Mouse (Mus musculus): ENCODE measurements around the gene Coro6. TPM values are rescaled to one million over a fixed set of nuclear protein-coding genes. Genes with fewer than 3 reads are reported as not detected.
A peak's percentile ranks its signal among the peaks of the same experiment; 100 is the strongest.

Coro6 gene
- polyA plus RNA-seq, 1 experiment from 2014 or later = 0.06 TPM

DNA sequence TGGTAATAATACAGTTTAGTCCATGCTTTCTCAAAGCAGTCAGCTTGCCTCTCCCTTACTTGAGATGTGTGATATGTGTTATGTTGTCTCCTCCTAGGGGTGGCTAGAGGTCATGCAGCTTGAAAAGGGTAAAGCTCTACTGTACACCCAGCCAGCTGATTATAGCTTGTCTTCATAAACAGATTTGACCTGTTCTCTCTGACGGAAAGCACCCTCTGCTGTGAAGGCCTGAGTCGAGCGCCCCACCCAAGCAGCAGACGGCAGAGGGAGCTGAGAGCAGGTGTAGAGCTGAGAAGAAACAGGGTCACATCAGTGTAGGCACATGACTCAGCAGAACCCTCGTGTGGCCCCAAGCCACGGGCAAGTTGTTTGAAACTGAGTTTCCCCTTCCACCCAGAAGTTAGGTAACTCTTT is 15.6 kb upstream of the Coro6 start:
- H3K9ac ChIP-seq = no peak overlapping the region
- 36% methylated on average over 6 of the region's 6 CpGs for WGBS
- peak; percentile 75 for ATAC-seq

DNA sequence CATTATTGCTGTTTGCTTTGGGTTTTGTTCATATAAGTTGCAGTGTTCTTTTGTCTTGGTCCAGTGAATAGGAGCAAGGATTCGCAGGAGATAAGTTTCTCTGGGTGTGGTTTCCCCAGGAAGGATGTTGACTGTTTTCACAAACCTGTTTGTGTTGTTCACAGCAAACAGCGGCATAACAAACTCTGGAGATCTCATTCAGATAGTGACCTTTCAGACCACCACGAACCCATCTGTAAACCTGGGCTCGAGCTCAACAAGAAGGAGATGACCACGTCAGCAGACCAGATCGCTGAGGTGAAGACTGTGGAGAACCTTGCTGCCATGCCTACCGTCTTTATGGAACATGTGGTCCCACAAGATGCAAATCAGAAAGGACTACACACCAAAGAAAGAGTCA is 13.0 kb upstream of the Coro6 start:
- Histone ChIP-seq H3K9me3 (no peaks in the 10 kb centered on the region), H3K4me3 (replicated peaks) (no peak overlapping the region), H3K36me3 (0 out of 2 replicates have a peak, but pooled peaks cover 9% of the 10 kb centered on the region), H3K9ac (no peak overlapping the region), H3K4me2 (replicated peaks) (no peak overlapping the region), H3K27ac (no peak overlapping the region), H3K4me1 (replicated peaks) (no peaks in the 10 kb centered on the region), H3K27me3 (replicated peaks) (no peaks in the 10 kb centered on the region)
- WGBS = 91% methylated on average over 7 of the region's 7 CpGs
- no peak for ATAC-seq

More for the DNA sequence above, 15.6 kb upstream of the Coro6 start:
- Histone ChIP-seq H3K4me3 (replicated peaks) (no peak overlapping the region), H3K9me3 (no peaks in the 10 kb centered on the region), H3K27ac (no peak overlapping the region), H3K27me3 (replicated peaks) (no peaks in the 10 kb centered on the region), H3K4me2 (replicated peaks) (no peak overlapping the region), H3K36me3 (0 out of 2 replicates have a peak, but pooled peaks cover 9% of the 10 kb centered on the region), H3K4me1 (replicated peaks) (no peaks in the 10 kb centered on the region)

DNA sequence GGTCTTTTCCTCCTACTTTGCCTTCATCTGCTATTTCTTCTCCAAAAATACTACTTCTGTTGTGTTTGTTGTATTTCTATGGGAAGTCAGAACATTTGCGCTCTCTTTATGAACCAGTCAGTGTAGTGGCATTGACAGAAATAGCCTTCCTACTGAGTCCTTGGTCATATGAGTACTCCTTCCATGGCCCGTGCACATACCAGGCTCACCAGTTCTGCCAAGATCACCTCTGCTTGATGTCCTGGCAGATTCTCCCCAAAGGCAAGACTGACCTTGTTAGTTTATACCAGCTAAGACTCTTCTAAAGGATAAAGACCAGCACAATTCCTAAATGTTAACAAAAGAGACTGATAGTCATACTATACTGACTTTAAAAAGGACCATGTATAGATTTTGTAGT is 10.5 kb upstream of the Coro6 start:
- no peak overlapping the region for H3K27ac ChIP-seq
- 0 out of 2 replicates have a peak, but pooled peaks cover 14% of the 10 kb centered on the region for H3K36me3 ChIP-seq
- H3K4me3 ChIP-seq (replicated peaks) = no peak overlapping the region
- H3K4me2 ChIP-seq (replicated peaks) = no peak overlapping the region
- no peak for ATAC-seq
- no peaks in the 10 kb centered on the region for H3K27me3 ChIP-seq (replicated peaks)
- no peaks in the 10 kb centered on the region for H3K9me3 ChIP-seq
- no peak overlapping the region for H3K9ac ChIP-seq
- WGBS = 94% methylated on average over 2 of the region's 2 CpGs
- no peaks in the 10 kb centered on the region for H3K4me1 ChIP-seq (replicated peaks)

DNA sequence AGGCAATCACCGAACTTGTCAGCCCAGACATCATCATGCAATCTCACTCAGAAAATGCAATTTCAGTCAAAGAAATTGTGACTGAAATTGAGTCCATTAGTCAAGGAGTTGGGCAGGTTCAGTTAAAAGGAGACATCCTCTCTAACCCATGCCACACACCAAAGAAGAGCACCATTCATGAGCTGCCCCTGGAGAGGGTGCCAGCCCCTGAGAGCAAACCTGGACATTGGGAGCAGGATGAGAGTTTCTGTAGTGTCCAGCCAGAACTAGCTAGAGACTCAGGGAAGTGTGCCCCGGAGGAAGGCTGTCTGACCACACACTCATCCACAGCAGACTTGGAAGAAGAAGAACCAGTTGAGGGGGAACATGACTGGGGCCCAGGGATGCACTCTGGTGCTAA is 8.8 kb upstream of the Coro6 start:
- Histone ChIP-seq H3K9ac (no peak overlapping the region), H3K36me3 (0 out of 2 replicates have a peak, but pooled peaks cover 14% of the 10 kb centered on the region), H3K9me3 (no peaks in the 10 kb centered on the region), H3K27me3 (replicated peaks) (no peaks in the 10 kb centered on the region), H3K27ac (no peak overlapping the region), H3K4me1 (replicated peaks) (no peaks in the 10 kb centered on the region), H3K4me2 (replicated peaks) (no peak overlapping the region), H3K4me3 (replicated peaks) (no peak overlapping the region)
- no peak for ATAC-seq
- WGBS = 90% methylated on average over 2 of the region's 2 CpGs

DNA sequence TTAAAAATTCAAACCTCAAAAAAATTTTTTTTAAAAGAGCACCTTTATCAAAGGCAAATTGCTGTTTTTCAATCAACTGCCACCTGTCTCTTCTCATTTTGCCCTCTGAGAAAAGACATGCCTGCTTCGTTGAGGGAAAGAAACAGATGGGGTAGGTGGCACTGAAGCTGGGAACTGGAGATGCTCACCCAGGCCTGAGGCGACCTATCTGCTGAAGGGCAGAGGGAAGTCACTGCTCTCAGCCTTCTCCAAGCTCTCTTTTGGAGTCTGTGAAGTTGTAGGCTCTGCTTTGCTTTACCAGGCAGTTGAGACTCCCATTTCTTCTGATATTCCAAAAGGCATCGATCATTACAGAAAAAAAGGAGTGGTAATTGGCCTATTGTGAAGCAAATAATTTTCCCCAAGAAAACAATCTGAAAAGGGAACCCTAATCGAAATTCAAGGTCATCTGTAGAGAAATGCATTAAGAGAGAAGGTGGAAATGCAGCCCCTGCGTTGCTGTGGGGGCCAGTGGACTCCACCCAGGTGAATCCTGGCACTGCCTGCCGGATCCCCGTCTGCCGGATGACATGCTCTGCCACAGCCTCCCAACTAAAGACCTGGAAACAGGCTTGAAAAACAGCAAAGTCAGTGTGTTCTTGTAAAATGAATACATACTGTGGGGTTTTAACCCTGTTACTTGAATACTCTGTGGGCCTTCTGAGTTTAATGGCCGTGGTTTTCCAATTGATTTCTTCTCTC is 6.3 kb upstream of the Coro6 start:
- Histone ChIP-seq H3K9ac (no peak overlapping the region), H3K4me3 (replicated peaks) (no peak overlapping the region), H3K4me1 (replicated peaks) (no peaks in the 10 kb centered on the region), H3K9me3 (no peaks in the 10 kb centered on the region), H3K36me3 (0 out of 2 replicates have a peak, but pooled peaks cover 5% of the 10 kb centered on the region), H3K27ac (no peak overlapping the region), H3K27me3 (replicated peaks) (no peaks in the 10 kb centered on the region), H3K4me2 (replicated peaks) (no peak overlapping the region)
- no peak for ATAC-seq
- 90% methylated on average over 9 of the region's 9 CpGs for WGBS

DNA sequence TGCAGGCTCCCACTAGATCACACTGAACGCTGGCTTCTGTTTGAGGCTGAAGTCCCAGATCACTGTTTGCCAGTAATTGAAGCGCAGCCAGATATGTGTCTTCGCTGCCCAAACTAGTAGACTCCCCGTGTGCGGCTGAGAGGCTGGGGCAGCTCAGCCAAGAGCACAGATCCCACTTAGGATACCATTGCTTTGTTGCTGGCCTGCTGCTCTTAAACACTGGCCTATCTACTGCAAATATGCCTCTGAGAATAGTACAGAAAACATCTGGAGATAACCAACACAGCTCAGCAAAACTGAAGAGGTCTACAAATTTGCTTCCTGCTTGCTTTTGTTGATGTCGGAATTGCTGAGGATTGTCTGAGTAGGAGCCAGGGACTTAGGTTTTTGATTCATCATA is 5.3 kb upstream of the Coro6 start:
- peaks cover under 1% of the 10 kb centered on the region; the same call in 1 of the 2 replicates for H3K4me1 ChIP-seq (replicated peaks)
- no peaks in the 10 kb centered on the region for H3K27me3 ChIP-seq (replicated peaks)
- H3K27ac ChIP-seq = no peak overlapping the region
- H3K9ac ChIP-seq = no peak overlapping the region
- WGBS = 54% methylated on average over 6 of the region's 6 CpGs
- no peak for ATAC-seq
- no peak overlapping the region for H3K4me3 ChIP-seq (replicated peaks)
- H3K4me2 ChIP-seq (replicated peaks) = no peak overlapping the region
- H3K36me3 ChIP-seq = 0 out of 2 replicates have a peak, but pooled peaks cover 5% of the 10 kb centered on the region
- H3K9me3 ChIP-seq = no peaks in the 10 kb centered on the region

DNA sequence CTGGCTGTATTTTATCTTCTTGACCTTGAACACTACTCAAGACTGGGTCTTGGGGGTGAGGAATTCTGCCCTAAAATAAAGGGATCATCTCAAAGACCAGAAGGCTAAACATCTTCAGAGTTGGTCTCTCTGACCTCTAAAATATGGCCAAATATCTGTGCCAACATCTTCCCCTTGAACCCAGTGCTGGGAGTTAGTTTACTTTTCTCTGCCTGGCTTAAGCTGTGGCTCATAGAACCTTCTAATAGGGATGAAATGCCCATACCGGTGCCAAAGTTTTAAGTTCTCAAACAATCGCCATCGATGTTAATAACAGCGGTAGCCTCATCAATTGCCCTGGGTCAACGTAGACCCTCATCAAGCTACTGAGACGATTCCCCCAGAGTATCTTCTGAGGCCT is 355 bp upstream of the Coro6 start:
- H3K9me3 ChIP-seq = no peaks in the 10 kb centered on the region
- peaks cover 45% of the 10 kb centered on the region for H3K27me3 ChIP-seq (replicated peaks)
- no peak overlapping the region for H3K27ac ChIP-seq
- no peaks in the 10 kb centered on the region for H3K36me3 ChIP-seq
- H3K4me2 ChIP-seq (replicated peaks) = peak overlapping the region; percentile 99
- ATAC-seq = no peak
- 8% methylated on average over 6 of the region's 6 CpGs for WGBS
- H3K4me1 ChIP-seq (replicated peaks) = peaks cover 11% of the 10 kb centered on the region
- peak overlapping the region; percentile 53 for H3K4me3 ChIP-seq (replicated peaks)
- peak overlapping the region; percentile 49 for H3K9ac ChIP-seq

DNA sequence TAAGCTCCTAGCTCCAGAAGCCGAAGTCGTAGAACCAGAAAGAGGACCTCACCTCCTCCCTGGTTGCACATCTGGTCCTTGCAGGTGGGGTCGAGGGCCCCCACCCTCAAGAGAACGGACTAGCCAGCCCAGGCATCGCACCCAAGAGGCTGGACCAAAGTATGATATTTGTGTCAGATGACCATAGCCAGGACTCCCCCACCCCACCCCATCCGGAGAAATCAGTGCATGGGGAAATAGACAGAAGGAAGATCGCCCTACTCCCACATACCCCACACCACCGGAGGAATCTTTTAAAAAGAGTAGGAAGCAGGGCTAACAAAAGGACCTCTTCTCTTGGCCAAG is 862 bp downstream of the Coro6 start:
- Histone ChIP-seq H3K9me3 (no peaks in the 10 kb centered on the region), H3K27ac (no peak overlapping the region), H3K4me1 (replicated peaks) (peaks cover 14% of the 10 kb centered on the region), H3K4me2 (replicated peaks) (peak overlapping the region; percentile 99), H3K27me3 (replicated peaks) (peaks cover 57% of the 10 kb centered on the region), H3K36me3 (no peaks in the 10 kb centered on the region), H3K9ac (no peak overlapping the region), H3K4me3 (replicated peaks) (peak overlapping the region; percentile 53)
- ATAC-seq = no peak
- 39% methylated on average over 8 of the region's 8 CpGs for WGBS

DNA sequence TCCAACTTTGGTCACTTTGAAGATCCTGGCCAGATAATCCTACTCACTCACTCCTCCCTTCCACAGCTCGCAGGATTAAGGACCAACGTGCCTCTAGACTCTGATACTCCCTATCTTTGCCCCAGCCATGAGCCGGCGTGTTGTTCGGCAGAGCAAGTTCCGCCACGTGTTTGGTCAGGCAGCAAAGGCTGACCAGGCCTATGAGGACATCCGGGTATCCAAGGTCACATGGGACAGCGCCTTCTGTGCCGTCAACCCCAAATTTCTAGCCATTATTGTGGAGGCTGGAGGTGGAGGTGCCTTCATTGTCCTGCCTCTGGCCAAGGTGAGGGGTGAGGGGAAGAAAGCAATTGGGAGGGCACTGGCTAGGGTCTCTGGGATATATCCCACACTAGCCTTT is 1.6 kb downstream of the Coro6 start:
- Histone ChIP-seq H3K27me3 (replicated peaks) (peaks cover 61% of the 10 kb centered on the region), H3K9ac (no peak overlapping the region), H3K9me3 (no peaks in the 10 kb centered on the region), H3K4me3 (replicated peaks) (no peak overlapping the region), H3K4me2 (replicated peaks) (no peak overlapping the region), H3K4me1 (replicated peaks) (peaks cover 14% of the 10 kb centered on the region), H3K36me3 (no peaks in the 10 kb centered on the region), H3K27ac (no peak overlapping the region)
- no peak for ATAC-seq
- WGBS = 74% methylated on average over 10 of the region's 10 CpGs

DNA sequence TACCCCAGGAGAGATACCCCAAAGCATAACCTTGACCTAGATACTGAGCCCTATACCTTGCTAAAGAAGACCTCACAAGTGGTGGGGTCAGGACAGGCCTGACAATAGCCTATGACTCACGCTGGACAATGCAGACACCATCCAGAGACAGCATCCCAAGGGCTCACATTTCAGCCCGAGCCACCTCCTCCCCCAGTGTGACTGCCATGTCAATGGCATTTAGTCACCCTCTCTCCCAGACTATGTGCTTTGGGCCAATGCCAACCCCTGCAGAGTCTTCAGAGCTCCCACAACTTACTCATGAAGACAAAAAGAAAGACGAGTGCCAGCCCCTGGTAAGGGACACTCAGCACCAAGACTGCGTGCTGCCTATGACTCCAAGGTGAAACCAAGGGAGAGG is 2.5 kb downstream of the Coro6 start:
- Histone ChIP-seq H3K9me3 (no peaks in the 10 kb centered on the region), H3K27ac (no peak overlapping the region), H3K4me2 (replicated peaks) (no peak overlapping the region), H3K36me3 (no peaks in the 10 kb centered on the region), H3K4me3 (replicated peaks) (no peak overlapping the region), H3K4me1 (replicated peaks) (peaks cover 14% of the 10 kb centered on the region), H3K9ac (no peak overlapping the region), H3K27me3 (replicated peaks) (peaks cover 61% of the 10 kb centered on the region)
- WGBS = 65% methylated on average over 4 of the region's 4 CpGs
- no peak for ATAC-seq

DNA sequence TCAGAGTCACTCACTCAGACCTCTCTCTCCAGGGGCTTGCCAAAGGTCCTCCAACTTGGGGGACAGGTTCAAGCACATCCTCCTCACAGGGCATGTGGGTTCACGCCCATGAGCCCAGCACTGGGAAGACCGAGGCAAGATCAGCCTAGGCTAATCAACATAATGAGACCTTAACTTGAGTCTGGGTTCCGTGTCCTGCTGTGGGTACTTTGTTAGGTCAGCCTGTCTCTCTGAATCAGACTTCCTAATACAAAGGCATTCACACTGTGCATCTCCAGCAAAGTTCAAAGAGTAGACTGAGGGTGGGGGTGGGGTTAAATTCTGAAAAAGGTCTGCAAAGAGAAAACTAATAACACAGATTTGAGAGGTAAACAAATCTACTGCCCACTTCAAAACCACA is 2.9 kb downstream of the Coro6 start:
- H3K9me3 ChIP-seq = no peaks in the 10 kb centered on the region
- no peak for ATAC-seq
- no peak overlapping the region for H3K9ac ChIP-seq
- H3K4me2 ChIP-seq (replicated peaks) = no peak overlapping the region
- no peaks in the 10 kb centered on the region for H3K36me3 ChIP-seq
- H3K4me1 ChIP-seq (replicated peaks) = peaks cover 14% of the 10 kb centered on the region
- H3K27me3 ChIP-seq (replicated peaks) = peaks cover 61% of the 10 kb centered on the region
- no peak overlapping the region for H3K4me3 ChIP-seq (replicated peaks)
- no peak overlapping the region for H3K27ac ChIP-seq
- WGBS = 72% methylated on average over 3 of the region's 3 CpGs

DNA sequence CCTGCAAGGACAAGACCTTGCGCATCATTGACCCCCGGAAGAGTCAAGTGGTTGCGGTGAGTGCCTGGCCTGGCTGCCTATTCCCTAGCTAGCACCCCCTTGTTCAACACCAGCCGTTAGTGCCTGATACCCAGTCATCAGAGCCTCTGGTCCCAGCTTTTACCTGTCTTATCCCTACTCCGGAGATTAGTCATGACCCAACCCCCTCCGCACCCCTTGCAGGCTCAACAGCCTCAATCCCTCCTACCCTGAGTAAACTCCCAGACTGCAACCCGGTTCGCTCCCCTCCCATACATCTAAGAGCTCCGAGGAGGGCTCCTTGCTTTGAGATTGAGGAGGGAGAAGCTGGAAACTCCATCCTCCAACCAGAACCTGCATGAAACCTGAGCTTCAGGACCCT is 4.3 kb downstream of the Coro6 start:
- Histone ChIP-seq H3K9me3 (no peaks in the 10 kb centered on the region), H3K4me3 (replicated peaks) (no peak overlapping the region), H3K27ac (no peak overlapping the region), H3K36me3 (peaks cover 2% of the 10 kb centered on the region; the same call in 1 of the 2 replicates), H3K9ac (no peak overlapping the region), H3K4me1 (replicated peaks) (peaks cover 14% of the 10 kb centered on the region), H3K27me3 (replicated peaks) (peaks cover 61% of the 10 kb centered on the region), H3K4me2 (replicated peaks) (peak overlapping the region; percentile 41)
- WGBS = 34% methylated on average over 9 of the region's 9 CpGs
- no peak for ATAC-seq

DNA sequence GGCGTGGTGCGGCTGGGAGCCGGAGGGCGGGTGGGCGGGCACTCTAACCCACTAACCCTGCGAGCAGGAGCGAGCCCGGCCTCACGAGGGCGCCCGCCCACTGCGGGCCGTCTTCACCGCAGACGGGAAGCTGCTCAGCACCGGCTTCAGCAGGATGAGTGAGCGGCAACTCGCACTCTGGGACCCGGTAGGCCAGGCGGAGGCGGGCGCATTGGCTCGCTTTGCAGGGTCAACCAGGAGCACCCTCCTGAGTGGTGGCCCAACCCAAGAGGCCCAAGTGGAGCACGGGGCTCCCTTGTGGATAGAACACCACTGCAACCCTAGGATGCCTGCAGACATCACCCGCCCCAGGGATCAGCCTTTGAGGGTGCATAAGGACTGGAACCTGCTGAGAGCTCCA is 4.9 kb downstream of the Coro6 start:
- peaks cover 8% of the 10 kb centered on the region for H3K36me3 ChIP-seq
- no peak overlapping the region for H3K9ac ChIP-seq
- 5% methylated on average over 25 of the region's 25 CpGs for WGBS
- no peak overlapping the region for H3K4me3 ChIP-seq (replicated peaks)
- ATAC-seq = peak; percentile 63
- no peaks in the 10 kb centered on the region for H3K9me3 ChIP-seq
- peaks cover 10% of the 10 kb centered on the region for H3K4me1 ChIP-seq (replicated peaks)
- no peak overlapping the region for H3K27ac ChIP-seq
- peak overlapping the region; percentile 41 for H3K4me2 ChIP-seq (replicated peaks)
- H3K27me3 ChIP-seq (replicated peaks) = peaks cover 59% of the 10 kb centered on the region

Data from intestine, embryonic 15.5 days (tissue).